Mouse (Mus musculus): Measurements from ENCODE around the gene Limch1.

GRCm38 (mm10) chr5:66722586-66722985, 23.0 kb upstream of the Limch1 start:
- TF ChIP-seq CTCF (IDR thresholded peaks at IDR 0.05) (no peak), EP300 (IDR thresholded peaks at IDR 0.05) (no peak)
